Mouse (Mus musculus): Measurements from ENCODE around the gene Gabarap.

The Gabarap gene

DNA sequence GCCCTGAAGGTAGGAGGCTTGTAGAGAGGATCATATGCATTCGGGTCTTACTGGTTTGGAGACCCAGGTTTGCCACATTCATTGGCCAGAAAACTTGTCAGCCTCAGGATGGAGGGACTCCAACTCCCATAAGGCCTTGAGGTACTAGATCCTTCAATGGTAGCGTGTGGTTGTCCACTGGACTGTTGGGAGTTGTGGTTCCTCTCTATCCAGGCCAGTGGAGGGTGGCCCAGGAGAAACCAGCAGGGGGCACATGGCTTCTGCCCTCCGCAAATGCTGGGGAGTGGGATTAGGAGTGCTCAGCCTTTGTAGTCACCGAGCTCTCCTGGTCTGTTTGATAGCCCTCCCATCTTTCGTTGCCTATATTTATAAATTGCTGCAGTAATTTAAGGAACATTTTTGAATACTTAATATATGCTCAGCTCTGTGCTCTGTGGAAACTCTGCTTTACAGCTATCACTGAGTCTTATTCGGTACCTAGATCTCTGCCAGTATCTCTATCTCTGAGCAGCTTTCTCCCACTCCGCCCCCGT, 29.9 kb downstream of the Gabarap start:
- DNase-seq (ENCODE audit: low read depth, low spot score) = peak; percentile 96

DNA sequence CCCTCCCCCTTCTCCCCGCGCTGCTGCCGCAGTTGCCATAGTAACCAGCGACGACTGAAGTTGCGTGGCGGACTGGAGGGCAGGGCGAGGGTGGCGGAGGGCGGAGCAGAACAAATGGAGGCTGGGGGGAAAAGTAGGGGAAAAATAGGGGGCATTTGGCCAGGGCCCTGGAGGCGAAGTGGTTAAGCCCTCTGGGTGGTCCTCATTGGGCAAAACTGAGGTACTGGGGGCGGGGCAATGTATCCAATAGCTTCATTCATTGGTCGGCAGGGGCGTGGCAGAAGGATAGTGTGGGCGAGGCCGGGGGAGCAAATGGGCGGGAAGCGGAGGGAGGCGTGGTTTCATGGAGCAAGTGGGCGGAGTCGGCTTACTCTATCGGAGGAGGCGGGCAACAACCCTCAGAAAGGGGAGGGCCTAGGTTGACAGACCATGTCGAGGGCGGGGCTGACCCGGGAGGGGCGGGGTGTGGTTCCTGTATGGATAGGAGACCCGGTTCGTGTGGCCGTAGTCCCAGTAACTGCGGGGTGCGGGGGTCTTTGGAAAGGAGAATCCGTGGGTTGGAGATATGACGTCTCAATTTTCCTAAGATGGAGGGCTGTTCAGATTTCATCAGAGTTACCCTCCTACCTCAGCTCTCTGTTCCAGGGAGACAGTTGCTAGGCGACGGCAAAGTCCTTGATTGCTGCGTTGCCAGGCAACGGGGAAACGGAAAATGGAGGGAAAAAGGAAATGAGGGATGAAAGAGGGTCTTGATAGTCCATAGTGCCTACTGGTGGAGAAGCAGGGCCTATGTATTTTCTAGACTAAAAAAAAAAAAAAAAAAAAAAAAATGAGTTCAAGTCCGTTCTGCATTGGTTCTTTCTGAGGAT, 30.6 kb downstream of the Gabarap start:
- peak; percentile 96 for DNase-seq (ENCODE audit: low read depth, low spot score)

DNA sequence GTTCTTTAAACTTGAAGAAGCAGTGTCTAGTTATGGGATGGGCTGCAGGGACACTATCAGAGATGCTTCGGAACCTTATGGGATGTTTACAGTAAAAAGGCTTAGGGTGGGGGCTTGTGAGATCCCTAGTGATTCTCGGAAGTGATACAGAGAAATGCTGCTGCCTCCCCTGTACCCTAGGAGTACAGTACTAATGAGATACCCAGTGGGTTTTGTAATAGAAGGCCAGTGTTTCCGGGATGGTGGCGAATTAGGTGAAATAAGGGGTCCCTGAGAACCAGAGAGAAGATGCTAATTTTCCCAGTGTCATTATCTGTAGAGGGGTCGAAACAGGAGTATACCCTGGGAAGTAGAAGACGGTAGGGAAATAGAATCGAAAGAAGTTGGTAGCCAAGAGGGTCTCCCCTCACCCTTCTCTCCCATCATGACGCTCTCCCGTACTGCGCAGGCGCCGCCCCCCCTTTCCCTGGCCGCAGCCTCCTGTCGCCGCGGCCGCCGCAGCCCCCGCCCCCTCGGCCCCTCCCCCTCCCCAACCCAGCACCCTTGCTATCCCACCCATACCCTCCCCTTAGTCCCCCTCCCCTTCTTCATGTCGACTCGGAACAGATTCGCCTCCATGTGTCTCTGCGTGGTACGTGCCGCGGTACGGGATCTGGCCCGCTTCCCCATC, 32.7 kb downstream of the Gabarap start:
- no peak for DNase-seq (ENCODE audit: low read depth, low spot score)

DNA sequence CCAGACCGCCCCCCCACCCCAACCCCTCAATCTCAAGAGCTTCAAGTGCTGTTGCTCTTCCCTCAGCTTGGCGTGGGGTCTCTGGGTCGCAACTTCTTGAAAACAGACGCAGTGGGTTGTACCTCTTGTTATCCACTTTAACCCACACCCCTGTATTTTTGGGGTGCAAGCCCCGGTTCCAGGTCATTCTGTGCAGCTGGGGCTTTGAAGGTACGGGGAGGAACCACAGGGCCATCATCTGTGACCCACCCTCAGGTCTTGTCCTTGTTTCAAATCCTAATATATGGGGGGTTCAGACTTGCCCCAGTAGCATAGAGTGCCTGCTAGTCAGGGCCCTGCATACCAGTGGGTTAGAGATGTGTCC, 33.2 kb downstream of the Gabarap start:
- DNase-seq (ENCODE audit: low read depth, low spot score) = no peak

DNA sequence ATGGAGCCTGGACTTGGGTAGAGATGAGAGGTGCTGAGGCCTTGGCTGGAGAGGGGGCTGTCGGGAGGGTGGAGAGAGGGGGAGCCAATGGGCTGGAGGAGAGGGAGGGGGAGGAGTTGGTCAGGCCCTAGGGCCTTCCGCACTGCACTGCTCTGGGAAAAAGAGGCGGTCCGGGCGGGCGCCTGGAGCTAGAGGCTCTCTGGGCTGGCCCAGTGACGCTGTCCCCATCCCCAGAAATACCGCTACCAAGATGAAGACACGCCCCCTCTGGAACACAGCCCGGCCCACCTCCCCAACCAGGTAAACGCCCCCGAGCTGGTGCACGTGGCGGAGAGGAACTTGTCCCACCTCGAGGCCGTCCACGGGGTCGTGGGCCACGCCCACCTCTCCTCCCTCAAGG, 35.7 kb downstream of the Gabarap start:
- peak; percentile 92 for DNase-seq (ENCODE audit: low read depth, low spot score)

DNA sequence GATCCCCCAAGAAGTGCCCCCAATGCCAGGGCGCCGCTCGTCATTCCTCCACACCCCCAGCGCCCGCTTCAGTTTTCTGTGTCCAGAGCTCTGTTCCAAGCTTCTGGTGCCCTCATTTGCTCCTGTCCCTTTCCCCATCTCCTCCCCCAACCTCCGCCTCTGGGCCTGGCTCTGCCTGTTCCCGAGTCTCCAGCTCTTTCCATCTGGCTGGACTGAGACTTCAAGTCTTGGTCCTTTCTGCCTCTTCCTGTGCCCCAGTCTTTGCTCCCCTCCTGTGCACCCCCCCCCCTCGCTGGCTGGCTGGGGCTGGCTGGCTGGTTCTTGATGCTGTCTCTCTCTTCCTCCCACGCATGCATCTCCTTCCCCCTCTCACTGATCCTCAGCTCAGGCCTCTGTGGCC, 36.5 kb downstream of the Gabarap start:
- peak; percentile 69 for DNase-seq (ENCODE audit: low read depth, low spot score)

DNA sequence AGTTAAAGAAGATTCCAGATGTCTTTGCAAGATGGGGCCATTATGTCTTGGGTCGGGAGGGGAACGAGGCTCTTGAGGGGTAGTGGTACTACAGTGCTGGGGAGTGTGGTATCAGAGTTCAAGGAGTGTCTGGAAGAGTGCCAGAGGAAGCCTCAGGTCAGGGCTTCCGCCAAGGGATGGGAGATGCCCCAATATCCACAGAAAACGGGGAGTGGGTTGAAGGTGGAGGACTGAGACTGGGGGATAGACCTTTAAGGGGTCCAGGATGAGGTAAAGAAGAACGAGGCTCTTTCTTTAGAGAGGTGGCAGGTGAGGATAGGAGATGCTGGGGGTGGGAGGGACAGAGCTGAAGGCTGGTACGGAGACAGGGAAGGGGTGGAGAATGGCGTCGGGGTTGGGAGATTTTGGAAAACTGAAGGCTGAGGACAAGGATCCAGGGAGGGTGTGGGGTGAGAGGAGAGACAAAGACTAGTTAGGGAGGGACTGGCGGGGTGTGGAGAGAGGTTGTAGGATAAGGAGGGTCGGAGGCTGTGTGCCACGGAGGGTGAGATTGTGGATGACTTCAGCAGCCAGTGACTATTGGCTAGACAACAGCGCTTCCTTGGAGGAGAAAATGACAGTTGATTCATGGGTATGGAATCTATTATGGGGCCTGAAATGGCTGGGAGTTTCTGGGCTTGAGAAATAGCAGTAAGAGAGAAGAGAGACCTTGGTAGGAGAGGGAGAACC, 37.6 kb downstream of the Gabarap start:
- DNase-seq (ENCODE audit: low read depth, low spot score) = peak; percentile 85

DNA sequence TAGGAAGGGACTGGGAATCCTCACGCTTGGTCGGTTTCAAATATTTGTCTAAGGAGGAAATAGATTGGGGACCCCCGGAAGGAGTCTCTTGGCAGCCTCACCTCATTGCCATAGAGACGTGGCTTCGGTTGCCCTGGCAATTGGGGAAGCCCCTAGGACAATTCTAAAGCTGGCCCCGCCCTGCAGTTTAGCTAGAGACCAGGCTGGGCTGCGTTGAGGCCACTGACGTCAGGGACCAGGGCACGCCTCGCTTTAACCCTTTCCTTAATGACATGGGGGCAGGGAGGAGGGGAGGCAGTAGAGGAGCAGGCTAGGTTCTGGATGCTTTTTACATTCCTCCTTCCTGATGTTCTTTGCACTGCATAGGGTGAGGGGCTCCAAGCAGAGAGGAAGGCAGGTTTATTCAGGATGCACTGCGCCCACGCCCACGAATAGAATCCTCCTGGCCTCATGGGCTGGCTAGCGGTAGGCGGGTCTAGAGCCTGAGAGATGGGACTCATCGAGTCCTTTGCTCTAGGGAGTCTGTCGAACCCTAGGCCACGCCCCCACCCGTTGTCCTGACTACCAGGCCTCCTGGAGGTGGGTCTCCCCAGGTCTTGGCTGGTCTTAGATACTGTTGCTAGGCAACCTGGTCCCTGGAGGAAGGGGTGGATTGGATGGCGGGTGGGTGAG, 38.3 kb downstream of the Gabarap start:
- peak; percentile 95 for DNase-seq (ENCODE audit: low read depth, low spot score)

DNA sequence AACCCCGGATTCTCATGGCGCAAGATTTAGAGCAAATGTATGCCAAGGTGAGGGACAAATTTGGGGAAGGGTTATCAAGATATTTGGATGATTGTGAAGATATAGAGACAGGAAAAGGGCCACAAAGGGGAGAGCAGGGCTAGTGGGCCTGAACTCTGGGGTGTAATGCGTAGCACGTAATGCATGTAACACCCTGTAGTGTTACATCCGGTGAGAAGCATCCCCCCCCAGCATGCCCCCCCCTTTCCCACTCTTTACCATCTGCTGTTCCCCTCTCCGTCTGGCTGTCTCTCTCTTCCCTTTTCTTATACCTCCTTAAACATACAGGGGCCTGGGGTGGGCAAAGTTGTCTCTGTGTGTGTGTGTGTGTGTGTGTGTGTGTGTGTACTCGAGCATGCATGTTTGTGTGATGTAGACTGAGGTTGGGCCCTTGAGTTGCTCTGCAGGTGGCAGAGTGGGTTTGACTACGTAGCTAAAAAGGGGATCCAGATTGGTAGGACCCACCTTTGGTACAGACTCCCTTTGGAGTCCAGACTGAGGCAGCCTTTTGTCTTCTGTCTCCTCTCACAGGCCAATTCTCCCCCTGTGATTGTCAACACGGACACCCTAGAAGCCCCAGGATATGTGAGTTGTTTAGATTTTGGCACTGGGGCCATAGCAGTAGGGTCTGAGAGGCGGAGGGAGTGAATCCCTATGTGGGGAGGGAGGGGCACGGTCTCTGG, 39.0 kb downstream of the Gabarap start:
- no peak for DNase-seq (ENCODE audit: low read depth, low spot score)

DNA sequence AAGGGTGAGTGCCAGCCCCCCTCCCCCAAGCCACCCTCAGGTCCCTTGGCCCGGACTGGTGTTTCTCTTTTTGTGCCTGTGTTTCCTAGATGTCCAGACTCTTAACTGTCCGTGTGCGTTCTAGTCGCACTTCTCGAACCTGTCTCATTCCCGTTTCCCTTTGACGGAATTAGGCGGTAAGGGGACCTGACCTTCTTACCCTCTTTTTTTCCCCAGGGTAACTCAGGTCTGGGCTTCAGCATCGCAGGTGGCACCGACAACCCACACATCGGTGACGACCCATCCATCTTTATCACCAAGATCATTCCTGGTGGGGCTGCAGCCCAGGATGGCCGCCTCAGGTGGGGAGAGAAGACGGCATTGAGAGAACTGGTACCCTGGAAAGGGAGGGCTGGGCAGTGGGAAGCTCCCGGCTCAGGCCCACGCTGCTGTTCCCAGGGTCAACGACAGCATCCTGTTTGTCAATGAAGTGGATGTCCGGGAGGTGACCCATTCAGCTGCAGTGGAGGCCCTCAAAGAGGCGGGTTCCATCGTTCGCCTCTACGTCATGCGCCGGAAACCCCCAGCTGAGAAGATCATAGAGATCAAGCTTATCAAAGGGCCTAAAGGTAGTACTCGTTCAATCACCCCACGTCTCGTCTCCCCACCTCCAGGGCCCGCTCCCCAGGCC, 39.8 kb downstream of the Gabarap start:
- DNase-seq (ENCODE audit: low read depth, low spot score) = no peak

DNA sequence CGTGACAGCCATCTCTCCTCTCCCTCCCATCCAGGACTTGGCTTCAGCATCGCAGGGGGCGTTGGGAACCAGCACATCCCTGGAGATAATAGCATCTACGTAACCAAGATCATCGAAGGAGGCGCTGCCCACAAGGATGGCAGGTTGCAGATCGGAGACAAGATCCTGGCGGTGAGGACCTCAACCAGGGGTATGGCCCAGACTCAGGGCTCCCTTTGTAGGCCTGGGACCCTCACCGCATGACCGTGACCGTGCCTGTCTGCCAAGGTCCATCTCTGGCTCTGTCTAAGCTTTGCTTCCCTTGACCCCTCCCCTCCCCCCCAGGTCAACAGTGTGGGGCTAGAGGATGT, 40.4 kb downstream of the Gabarap start:
- DNase-seq (ENCODE audit: low read depth, low spot score) = no peak

DNA sequence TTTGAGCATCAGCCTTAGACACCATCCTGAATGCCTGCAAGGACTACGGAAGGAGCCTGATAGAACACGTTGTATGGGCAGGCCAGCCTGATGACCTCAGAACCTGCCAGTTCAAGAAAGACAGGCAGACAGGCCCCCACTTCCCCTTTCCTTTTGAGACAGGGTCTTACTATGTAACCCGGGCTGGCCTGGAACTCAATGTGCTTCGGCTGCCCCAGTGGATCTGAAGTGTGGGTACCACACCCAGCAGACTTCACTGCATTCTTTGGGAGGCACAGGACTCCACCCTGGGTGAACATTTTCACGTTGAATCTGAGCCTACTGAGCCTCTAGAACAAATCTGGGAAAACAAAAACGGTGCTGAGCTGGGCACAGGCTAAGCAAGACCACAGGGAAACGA, 47.2 kb downstream of the Gabarap start:
- DNase-seq (ENCODE audit: low read depth, low spot score) = no peak

DNA sequence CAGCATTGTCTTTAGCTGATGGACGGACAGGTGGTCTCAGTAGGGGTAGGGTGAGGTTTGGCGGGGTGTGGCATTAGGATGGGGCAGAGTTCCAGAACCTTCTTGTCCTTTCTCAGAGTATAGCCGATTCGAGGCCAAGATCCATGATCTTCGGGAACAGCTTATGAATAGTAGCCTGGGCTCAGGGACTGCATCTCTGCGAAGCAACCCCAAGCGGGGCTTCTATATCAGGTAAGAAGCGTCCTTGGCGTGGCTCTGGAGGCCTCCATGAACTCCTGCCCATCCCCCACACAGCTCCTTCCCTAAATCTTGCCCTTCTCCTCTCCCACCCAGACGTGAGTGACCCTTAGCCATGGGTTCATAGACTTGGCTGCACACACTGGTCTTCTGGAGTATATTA, 48.7 kb downstream of the Gabarap start:
- DNase-seq (ENCODE audit: low read depth, low spot score) = no peak

DNA sequence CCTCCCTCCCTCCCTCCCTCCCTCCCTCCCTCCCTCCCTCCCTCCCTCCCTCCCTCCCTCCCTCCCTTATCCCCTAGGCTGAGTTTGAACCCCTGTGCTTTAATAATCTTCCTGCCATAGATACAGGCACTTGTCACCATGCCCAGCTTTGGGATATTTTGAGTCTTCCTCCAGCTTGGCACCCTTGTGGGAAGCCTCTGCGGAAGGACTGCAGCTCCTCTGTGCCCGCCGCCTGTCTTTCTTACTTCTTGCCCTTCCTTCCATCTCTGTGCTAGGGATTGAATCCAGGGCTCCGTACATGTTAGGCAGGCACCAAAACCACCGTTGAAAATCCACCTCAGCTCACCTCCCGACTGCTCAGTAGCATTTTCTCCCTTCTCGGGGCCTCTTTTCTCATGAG, 49.2 kb downstream of the Gabarap start:
- DNase-seq (ENCODE audit: low read depth, low spot score) = no peak

DNA sequence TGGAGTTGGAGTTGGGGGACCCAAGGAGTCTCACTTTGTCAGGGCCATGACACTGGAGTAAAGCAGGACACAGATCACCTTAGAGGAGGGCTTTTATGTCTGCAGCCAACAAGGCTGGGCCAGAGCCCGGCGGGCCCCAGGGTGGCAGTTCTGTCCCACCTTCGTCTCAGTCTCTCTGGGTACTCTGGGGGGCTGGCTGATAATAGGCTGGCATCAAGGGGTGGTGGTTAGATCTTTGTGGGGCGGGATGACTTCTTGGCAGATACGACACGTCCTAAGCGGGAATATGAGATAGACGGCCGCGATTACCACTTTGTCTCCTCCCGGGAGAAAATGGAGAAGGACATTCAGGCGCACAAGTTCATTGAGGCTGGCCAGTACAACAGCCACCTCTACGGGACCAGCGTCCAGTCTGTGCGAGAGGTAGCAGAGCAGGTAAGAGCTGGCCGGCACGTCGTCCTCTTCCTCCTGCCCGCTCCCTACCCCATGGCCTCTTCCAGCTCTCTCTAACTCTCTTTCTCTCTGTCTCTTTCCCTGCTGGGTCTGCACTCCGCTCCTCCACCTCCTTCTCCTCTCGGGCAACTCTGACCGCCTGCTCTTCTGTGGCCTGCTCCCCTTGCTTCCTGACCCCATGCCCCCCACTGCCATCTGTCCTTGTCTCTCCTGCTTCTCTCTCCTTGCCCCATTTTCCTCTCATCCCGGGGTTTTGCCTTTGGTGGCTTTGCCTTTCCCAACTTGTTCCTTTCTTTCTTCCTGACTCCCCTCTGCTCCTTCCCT, 51.6 kb downstream of the Gabarap start:
- no peak for DNase-seq (ENCODE audit: low read depth, low spot score)

DNA sequence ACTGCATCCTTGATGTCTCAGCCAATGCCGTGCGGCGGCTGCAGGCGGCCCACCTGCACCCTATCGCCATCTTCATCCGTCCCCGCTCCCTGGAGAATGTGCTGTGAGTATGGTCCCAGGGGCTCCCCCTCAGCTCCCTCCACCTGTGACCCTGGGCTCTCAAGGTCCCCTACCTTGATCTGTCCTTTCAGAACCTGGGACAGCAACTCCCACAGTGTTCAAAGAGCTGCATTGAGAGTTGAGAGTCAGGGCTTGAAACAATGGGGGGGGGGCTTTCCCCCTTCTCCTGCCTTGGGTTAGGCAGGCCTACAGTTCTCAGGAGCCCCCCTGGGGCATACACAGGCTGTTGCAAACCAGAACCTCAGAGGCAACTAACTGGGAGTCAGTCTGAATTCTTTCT, 52.7 kb downstream of the Gabarap start:
- DNase-seq (ENCODE audit: low read depth, low spot score) = no peak
